38 mouse cellular contexts compared by ENCODE assay signal in the genomic region with DNA sequence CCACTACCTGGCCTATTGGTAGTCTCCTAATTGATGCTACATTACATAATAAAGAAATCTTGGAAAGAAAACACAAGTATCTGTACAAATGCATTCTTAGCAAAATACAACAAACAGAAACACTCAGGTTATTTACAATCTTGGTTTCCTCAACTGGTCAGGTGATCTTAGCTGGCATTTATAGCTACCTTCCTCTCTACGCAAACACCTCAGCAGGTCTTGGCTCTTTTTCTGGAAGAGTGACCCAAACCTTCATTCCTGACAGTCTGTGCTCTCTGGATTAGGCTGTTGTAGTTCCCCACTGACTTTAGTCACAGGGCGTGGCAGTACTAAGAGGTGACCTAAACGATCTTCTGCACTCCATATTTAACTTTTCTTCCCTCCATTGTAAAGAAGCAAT. TPM values are rescaled to one million over a fixed set of nuclear protein-coding genes. Genes with fewer than 3 reads are reported as not detected.
"Had no signal": no experiment of that assay in that cellular context is flagged by ENCODE, and none has a peak within 500 bp of the region (broad histone marks: within the 10 kb centered on the region; RNA-seq: fewer than 3 reads in every experiment).

No protein-coding gene starts in this region.

- H3K27ac ChIP-seq: embryonic facial prominence, embryonic 10.5 days; embryonic facial prominence, embryonic 12.5 days; embryonic facial prominence, embryonic 13.5 days; embryonic facial prominence, embryonic 15.5 days; forebrain, embryonic 10.5 days; forebrain, embryonic 12.5 days; forebrain, embryonic 13.5 days; forebrain, embryonic 15.5 days; gastrocnemius, adult 2 months; heart, adult 2 months had no signal

- H3K4me3 ChIP-seq: embryonic facial prominence, embryonic 10.5 days; embryonic facial prominence, embryonic 12.5 days; embryonic facial prominence, embryonic 13.5 days; embryonic facial prominence, embryonic 15.5 days; erythroblast, embryonic 14.5 days; forebrain, embryonic 10.5 days; forebrain, embryonic 12.5 days; forebrain, embryonic 13.5 days; forebrain, embryonic 15.5 days; gastrocnemius, adult 2 months; heart, adult 2 months had no signal

- DNase-seq: cerebellum, adult 8-10 months; cerebellum, adult 9-10 months; cerebellum, adult 9-11 months; cerebellum, postnatal 10 days; cerebellum, postnatal 14 days; cerebellum, postnatal 25 days; cerebellum, postnatal 36 days; embryo, embryonic 11 days; forebrain, postnatal 0 days; gastrocnemius, adult 2 months; gastrocnemius, postnatal 10 days; gastrocnemius, postnatal 14 days; gastrocnemius, postnatal 25 days; gastrocnemius, postnatal 36 days; heart, adult 18-20 months; heart, adult 2 months had no signal

- H3K9ac ChIP-seq: embryonic facial prominence, embryonic 12.5 days; embryonic facial prominence, embryonic 13.5 days; embryonic facial prominence, embryonic 15.5 days; forebrain, embryonic 12.5 days; forebrain, embryonic 13.5 days; forebrain, embryonic 15.5 days; forebrain, postnatal 0 days had no signal

- H3K4me2 ChIP-seq: embryonic facial prominence, embryonic 12.5 days; embryonic facial prominence, embryonic 13.5 days; embryonic facial prominence, embryonic 15.5 days; forebrain, embryonic 12.5 days; forebrain, embryonic 13.5 days; forebrain, embryonic 15.5 days had no signal

- H3K9me3 ChIP-seq: embryonic facial prominence, embryonic 10.5 days; embryonic facial prominence, embryonic 12.5 days; embryonic facial prominence, embryonic 13.5 days; embryonic facial prominence, embryonic 15.5 days; forebrain, embryonic 10.5 days; forebrain, embryonic 12.5 days; forebrain, embryonic 13.5 days; forebrain, embryonic 15.5 days had no signal

- H3K36me3 ChIP-seq: embryonic facial prominence, embryonic 10.5 days; embryonic facial prominence, embryonic 12.5 days; embryonic facial prominence, embryonic 13.5 days; embryonic facial prominence, embryonic 15.5 days; forebrain, embryonic 10.5 days; forebrain, embryonic 12.5 days; forebrain, embryonic 15.5 days had no signal

- H3K4me1 ChIP-seq: embryonic facial prominence, embryonic 13.5 days; embryonic facial prominence, embryonic 15.5 days; forebrain, embryonic 12.5 days; forebrain, embryonic 13.5 days; forebrain, embryonic 15.5 days had no signal

- ATAC-seq: forebrain, embryonic 13.5 days; forebrain, embryonic 14.5 days; forebrain, embryonic 15.5 days; forebrain, embryonic 16.5 days; forebrain, postnatal 0 days had no signal

RNA-seq across cellular contexts. Expression of a gene that starts 13.4 kb away (rescaled TPM):
- total RNA-seq: common myeloid progenitor, adult 5-6 weeks; gastrocnemius, adult 18-20 months; gastrocnemius, adult 2 months; gastrocnemius, postnatal 25 days; gastrocnemius, postnatal 36 days; granulocyte monocyte progenitor cell, adult 5-6 weeks; heart, adult 18-20 months; heart, adult 2 months had no signal
- polyA plus RNA-seq: embryonic facial prominence, embryonic 10.5 days; embryonic facial prominence, embryonic 11.5 days; forebrain, embryonic 11.5 days had no signal

RNA-seq across cellular contexts. Expression of a gene that starts 16.1 kb away (rescaled TPM):
- total RNA-seq: forebrain, postnatal 0 days; gastrocnemius, postnatal 4 days had no signal
- polyA plus RNA-seq: forebrain, embryonic 14.5 days; forebrain, embryonic 16.5 days; forebrain, postnatal 0 days had no signal

RNA-seq across cellular contexts. Expression of a gene that starts 21.7 kb away (rescaled TPM):
- total RNA-seq: common myeloid progenitor, adult 5-6 weeks; forebrain, postnatal 0 days; gastrocnemius, adult 18-20 months; gastrocnemius, adult 2 months; gastrocnemius, adult 8-10 months; gastrocnemius, postnatal 10 days; gastrocnemius, postnatal 14 days; gastrocnemius, postnatal 25 days; gastrocnemius, postnatal 36 days; gastrocnemius, postnatal 4 days; granulocyte monocyte progenitor cell, adult 5-6 weeks; heart, adult 18-20 months; heart, adult 2 months; heart, adult 8-10 months had no signal
- polyA plus RNA-seq: embryonic facial prominence, embryonic 13.5 days; frontal cortex, adult 2 months; gonadal fat pad, adult 2 months; heart, adult 2 months had no signal

RNA-seq across cellular contexts. Expression of a gene that starts 27.7 kb away (rescaled TPM):
- total RNA-seq: common myeloid progenitor, adult 5-6 weeks; granulocyte monocyte progenitor cell, adult 5-6 weeks had no signal
- polyA plus RNA-seq: embryonic facial prominence, embryonic 14.5 days had no signal
